Mouse (Mus musculus) spleen, postnatal 4 days (tissue): ENCODE results near the gene Carm1.
"Not testable (repeated sequence)": the region's sequence is repeated elsewhere in the genome, so short reads cannot be mapped to it uniquely, and the experiment has no call there.

Experiments
- DNase-seq, 2 experiments: peaks; one replicate each; pipeline ENCODE4 v3.0.0; 2022; ENCODE audit warnings: low spot score in 2 of 2

Gene Carm1

GRCm38 (mm10) chr9:21546789-21547074 lies at the start of gene Carm1:
Carm1 (plus strand) TSS chr9:21546894.
- DNase-seq: no peak

GRCm38 (mm10) chr9:21497050-21497542 lies 49.6 kb upstream of the Carm1 start:
- DNase-seq: no peak

- DNase-seq: no peak
Observed at GRCm38 (mm10) chr9:21497664-21498063, 49.0 kb upstream of the Carm1 start.

- DNase-seq: no peak
Observed at GRCm38 (mm10) chr9:21498284-21498902, 48.3 kb upstream of the Carm1 start.

- DNase-seq: no peak
Observed at GRCm38 (mm10) chr9:21503352-21503751, 43.3 kb upstream of the Carm1 start.

- no peak for DNase-seq
Observed at GRCm38 (mm10) chr9:21505767-21506166, 40.9 kb upstream of the Carm1 start.

- no peak for DNase-seq
Observed at GRCm38 (mm10) chr9:21507753-21508430, 38.8 kb upstream of the Carm1 start.

GRCm38 (mm10) chr9:21508871-21509404 lies 37.8 kb upstream of the Carm1 start:
- DNase-seq: no peak

GRCm38 (mm10) chr9:21509772-21510688 lies 36.7 kb upstream of the Carm1 start, which contains the start of gene Tmed1:
Tmed1 (minus strand) TSS chr9:21510252.
- DNase-seq: peak; percentile 94 to 96

- no peak for DNase-seq
Observed at GRCm38 (mm10) chr9:21510689-21511015, 36.0 kb upstream of the Carm1 start.

- no peak for DNase-seq
Observed at GRCm38 (mm10) chr9:21511052-21511451, 35.6 kb upstream of the Carm1 start.

GRCm38 (mm10) chr9:21513466-21513865 lies 33.2 kb upstream of the Carm1 start:
- no peak for DNase-seq

- no peak for DNase-seq
Observed at GRCm38 (mm10) chr9:21517947-21518495, 28.7 kb upstream of the Carm1 start.

- not testable (repeated sequence) for DNase-seq
Observed at GRCm38 (mm10) chr9:21518690-21519089, 28.0 kb upstream of the Carm1 start.

- no peak for DNase-seq
Observed at GRCm38 (mm10) chr9:21525142-21525936, 21.4 kb upstream of the Carm1 start.

GRCm38 (mm10) chr9:21525937-21526633 lies 20.6 kb upstream of the Carm1 start, which contains the start of gene AB124611:
AB124611 (plus strand) TSS chr9:21526176.
- peak; percentile 63 to 78 for DNase-seq

GRCm38 (mm10) chr9:21526634-21526944 lies 20.1 kb upstream of the Carm1 start:
- no peak for DNase-seq

GRCm38 (mm10) chr9:21527100-21527801 lies 19.4 kb upstream of the Carm1 start:
- DNase-seq: no peak

- DNase-seq: no peak
Observed at GRCm38 (mm10) chr9:21527917-21528324, 18.8 kb upstream of the Carm1 start.

GRCm38 (mm10) chr9:21536501-21536900 lies 10.2 kb upstream of the Carm1 start:
- DNase-seq: no peak
